Mouse (Mus musculus) liver, embryonic 15.5 days (tissue): ENCODE results near the gene Tnfrsf17. TPM values are rescaled to one million over a fixed set of nuclear protein-coding genes. Genes with fewer than 3 reads are reported as not detected.

Experiments used
- polyA plus RNA-seq: library from polyadenylated mRNA; unstranded; fragments of >200 nt; fragmentation: Nextera tagmentation; extraction: Ambion mirVana; gene quantifications from 2 replicates; pipeline ENCODE4 v1.2.1, GENCODE M21; 2015

The Tnfrsf17 gene
- polyA plus RNA-seq, 1 experiment from 2014 or later, result not detected

Other genes starting within 250 kb of the Tnfrsf17 start
- 39.3 and 44.5 TPM in 2 replicates for gene Litaf, start 247.7 kb upstream of the Tnfrsf17 start, polyA plus RNA-seq
- gene Txndc11, start 179.2 kb upstream of the Tnfrsf17 start, polyA plus RNA-seq, result 15.7 and 15.9 TPM in 2 replicates
- gene Zc3h7a, start 137.4 kb upstream of the Tnfrsf17 start, polyA plus RNA-seq, result 33.2 and 38.4 TPM in 2 replicates
- 75.3 and 84.3 TPM in 2 replicates for gene Rsl1d1, start 110.5 kb upstream of the Tnfrsf17 start, polyA plus RNA-seq
- gene Gspt1, start 59.5 kb upstream of the Tnfrsf17 start, polyA plus RNA-seq, result 35.3 and 38.5 TPM in 2 replicates
- gene Snx29, start 9.1 kb downstream of the Tnfrsf17 start, polyA plus RNA-seq, result 4.0 and 4.1 TPM in 2 replicates